Mouse (Mus musculus): Measurements from ENCODE around the gene Magi2.

The Magi2 gene

GRCm38 (mm10) chr5:19932102-19932501 is 705.3 kb downstream of the Magi2 start:
- TF ChIP-seq GATA4 (IDR thresholded peaks at IDR 0.05; ENCODE audit: insufficient replicate concordance, low read length): no peak

GRCm38 (mm10) chr5:19933190-19933589 is 706.4 kb downstream of the Magi2 start:
- TF ChIP-seq GATA4 (IDR thresholded peaks at IDR 0.05; ENCODE audit: insufficient replicate concordance, low read length): no peak

- no peak for TF ChIP-seq GATA4 (IDR thresholded peaks at IDR 0.05; ENCODE audit: insufficient replicate concordance, low read length)
These were observed 724.3 kb downstream of the Magi2 start for GRCm38 (mm10) chr5:19951102-19951501.

- no peak for TF ChIP-seq GATA4 (IDR thresholded peaks at IDR 0.05; ENCODE audit: insufficient replicate concordance, low read length)
These were observed 737.3 kb downstream of the Magi2 start for GRCm38 (mm10) chr5:19964113-19964512.

DNA sequence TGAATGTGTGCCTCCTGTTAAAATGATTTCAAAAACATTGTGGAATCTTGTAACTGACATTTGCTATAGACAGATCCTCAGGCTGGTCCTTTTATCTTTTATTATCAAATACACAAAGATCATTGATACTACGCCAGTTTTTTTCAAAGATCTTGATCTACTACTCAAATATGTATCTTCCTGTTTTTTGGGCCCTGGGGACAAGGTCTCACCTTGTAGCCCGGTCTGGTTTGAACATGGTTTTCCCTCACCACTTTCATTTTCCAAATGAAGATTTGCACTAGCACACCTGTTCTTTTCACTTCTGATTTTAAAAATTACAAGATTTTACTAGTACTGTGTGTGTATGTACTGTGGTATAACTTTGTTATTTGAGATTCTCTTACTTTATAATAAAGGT is 745.9 kb downstream of the Magi2 start:
- TF ChIP-seq GATA4 (IDR thresholded peaks at IDR 0.05; ENCODE audit: insufficient replicate concordance, low read length): no peak

- TF ChIP-seq GATA4 (IDR thresholded peaks at IDR 0.05; ENCODE audit: insufficient replicate concordance, low read length): no peak
These were observed 747.0 kb downstream of the Magi2 start for GRCm38 (mm10) chr5:19973852-19974251.

DNA sequence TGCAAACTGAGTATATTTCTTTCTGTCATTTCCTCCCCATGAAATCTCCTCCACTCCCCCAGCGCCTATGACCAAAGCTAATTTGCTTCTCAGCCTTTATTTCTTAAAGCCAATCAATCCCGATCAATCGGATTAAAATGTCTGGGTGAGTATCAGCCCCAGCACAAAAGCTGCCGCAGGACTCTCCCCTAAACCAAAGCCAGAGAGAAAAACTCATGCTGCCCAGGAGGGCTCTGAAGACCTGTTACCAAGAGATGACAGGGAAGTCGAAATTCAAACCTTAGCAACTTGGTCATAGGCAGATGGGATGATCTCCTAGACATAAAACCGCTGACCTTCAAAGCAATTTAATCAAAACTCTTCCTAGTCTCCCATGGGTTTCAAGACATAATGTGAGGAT is 754.7 kb downstream of the Magi2 start:
- no peak for TF ChIP-seq GATA4 (IDR thresholded peaks at IDR 0.05; ENCODE audit: insufficient replicate concordance, low read length)

DNA sequence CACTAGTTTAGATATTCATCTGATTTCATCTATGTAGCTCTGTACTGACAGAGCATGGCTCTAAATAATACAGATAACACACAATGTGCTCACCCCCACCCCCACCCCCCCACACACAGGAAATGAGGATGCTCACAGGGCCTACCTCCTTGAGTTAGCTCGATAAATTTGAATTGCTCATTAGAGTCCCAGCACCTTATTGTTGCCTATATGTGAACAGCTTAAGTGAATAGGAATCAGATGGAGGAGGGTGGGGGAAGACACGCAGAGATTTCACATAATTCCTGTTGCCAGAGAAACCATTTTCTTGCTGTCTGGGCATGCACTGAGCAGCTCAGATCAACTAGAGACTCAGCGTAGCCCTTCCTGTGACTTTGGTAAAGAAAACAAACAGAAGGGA is 755.2 kb downstream of the Magi2 start:
- TF ChIP-seq GATA4 (IDR thresholded peaks at IDR 0.05; ENCODE audit: insufficient replicate concordance, low read length): no peak

DNA sequence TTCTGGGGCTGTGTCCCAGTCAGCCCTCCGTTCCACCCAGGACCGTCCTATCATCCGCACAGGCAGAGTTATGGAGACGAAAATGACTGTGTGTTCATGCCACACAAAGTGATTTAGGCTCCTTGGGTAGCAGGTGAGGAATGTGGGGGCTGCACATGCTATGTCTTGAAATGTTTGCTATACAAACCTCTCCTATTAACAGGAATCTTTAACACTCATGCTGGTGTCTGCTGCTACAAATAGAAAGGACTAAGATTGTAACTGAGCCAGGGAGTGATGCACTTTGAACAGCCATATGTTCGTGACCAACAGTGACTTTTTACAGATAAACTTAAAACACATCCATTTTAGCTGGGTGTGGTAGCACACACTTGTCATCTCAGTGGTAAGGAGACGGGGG is 772.6 kb downstream of the Magi2 start:
- TF ChIP-seq GATA4 (IDR thresholded peaks at IDR 0.05; ENCODE audit: insufficient replicate concordance, low read length): no peak

GRCm38 (mm10) chr5:19999912-20000311 is 773.1 kb downstream of the Magi2 start:
- no peak for TF ChIP-seq GATA4 (IDR thresholded peaks at IDR 0.05; ENCODE audit: insufficient replicate concordance, low read length)

DNA sequence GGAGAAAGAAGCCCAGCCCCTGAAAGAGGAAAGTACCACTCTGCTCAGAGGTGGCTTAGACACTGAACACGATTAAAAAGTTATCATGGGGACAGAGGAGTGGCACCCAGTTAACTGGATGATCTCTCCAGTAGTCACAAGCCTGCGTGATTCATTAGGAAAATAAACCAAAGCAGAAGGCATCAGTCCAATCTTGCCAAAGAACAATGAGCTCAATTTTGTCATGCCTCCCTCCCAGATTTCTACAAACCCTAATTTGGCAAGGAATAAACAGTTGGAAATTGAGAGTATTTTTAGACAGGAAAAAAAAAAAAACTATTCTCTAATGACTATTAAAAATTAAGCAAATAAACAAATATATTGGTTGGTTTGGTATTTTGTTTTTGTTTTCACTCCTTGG is 779.8 kb downstream of the Magi2 start:
- TF ChIP-seq GATA4 (IDR thresholded peaks at IDR 0.05; ENCODE audit: insufficient replicate concordance, low read length): no peak

DNA sequence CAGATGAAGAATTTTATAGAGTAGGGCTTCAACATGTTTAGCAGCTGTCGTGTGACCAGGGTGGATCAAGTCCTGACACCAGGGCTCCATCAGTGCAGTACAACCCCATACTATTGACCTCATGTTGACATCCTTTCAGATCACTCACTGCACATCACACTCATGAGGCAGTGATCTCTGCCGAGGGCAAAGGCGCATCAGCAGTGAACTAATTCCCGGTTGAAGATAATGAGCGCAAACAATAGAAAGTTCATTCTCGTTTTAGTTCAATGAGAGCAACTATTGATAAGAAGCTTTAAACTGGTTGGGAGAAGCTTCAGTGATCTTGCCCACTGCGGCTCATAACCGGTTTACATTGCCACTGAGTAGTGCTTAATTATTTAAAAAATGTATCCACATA is 780.4 kb downstream of the Magi2 start:
- TF ChIP-seq GATA4 (IDR thresholded peaks at IDR 0.05; ENCODE audit: insufficient replicate concordance, low read length): no peak

DNA sequence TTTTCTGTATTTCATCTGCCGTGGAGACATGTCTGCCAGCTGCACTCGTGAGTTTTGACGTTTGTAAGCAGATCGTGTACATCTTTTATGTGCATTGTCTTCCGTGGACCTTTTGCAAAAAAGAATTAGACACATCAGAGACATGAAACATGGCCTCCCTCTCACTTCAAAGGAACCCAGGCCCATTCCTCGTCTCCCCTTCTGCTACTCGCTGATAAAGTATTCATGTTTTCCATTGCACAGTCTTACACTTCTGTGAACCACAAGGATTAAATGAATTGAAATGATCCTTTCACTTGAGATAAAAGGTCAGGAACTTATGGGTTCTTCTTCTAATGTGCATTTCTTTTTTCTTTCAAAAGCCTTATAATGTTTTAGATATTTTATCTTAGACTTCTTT is 783.4 kb downstream of the Magi2 start:
- no peak for TF ChIP-seq GATA4 (IDR thresholded peaks at IDR 0.05; ENCODE audit: insufficient replicate concordance, low read length)

DNA sequence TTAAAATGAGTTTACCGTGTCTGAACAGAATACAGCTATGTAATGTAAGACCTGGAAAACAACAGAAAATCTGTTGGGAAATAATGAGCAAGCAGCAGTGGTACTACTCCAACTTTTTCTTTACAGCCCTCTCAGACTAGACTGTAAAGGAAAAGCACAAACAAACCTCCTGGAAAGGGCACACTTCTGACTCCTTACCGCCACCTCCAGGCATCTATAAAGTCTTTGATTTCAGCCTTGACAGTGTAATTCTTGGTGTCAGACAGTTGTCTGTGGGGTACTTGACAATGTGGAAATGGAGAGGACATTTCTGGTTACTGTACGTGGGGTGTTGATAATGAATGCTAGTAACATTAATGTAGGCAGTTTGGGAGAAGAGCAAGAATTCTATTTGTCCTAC is 791.2 kb downstream of the Magi2 start:
- TF ChIP-seq GATA4 (IDR thresholded peaks at IDR 0.05; ENCODE audit: insufficient replicate concordance, low read length): no peak

- no peak for TF ChIP-seq GATA4 (IDR thresholded peaks at IDR 0.05; ENCODE audit: insufficient replicate concordance, low read length)
These were observed 819.8 kb downstream of the Magi2 start for GRCm38 (mm10) chr5:20046649-20047048.

DNA sequence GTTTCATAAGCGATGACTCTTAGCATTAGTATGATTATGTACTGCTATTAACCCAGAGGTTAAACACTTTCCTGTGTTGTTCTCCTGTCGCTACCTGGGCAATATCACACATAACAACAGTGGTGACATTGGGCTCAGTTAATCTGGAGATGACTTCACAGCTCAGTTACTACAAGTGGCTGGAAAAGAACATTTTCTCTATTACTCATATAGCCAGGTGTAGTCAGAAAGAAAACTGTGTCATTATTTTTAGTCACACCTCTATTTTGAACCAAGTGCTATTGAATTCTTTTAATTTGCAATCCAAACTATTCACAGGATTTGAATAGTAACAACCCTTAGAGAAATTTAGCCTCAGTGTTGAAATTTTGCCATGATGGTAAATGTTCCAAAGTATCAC is 821.5 kb downstream of the Magi2 start:
- TF ChIP-seq GATA4 (IDR thresholded peaks at IDR 0.05; ENCODE audit: insufficient replicate concordance, low read length): no peak

- no peak for TF ChIP-seq GATA4 (IDR thresholded peaks at IDR 0.05; ENCODE audit: insufficient replicate concordance, low read length)
These were observed 823.4 kb downstream of the Magi2 start for GRCm38 (mm10) chr5:20050284-20050683.

DNA sequence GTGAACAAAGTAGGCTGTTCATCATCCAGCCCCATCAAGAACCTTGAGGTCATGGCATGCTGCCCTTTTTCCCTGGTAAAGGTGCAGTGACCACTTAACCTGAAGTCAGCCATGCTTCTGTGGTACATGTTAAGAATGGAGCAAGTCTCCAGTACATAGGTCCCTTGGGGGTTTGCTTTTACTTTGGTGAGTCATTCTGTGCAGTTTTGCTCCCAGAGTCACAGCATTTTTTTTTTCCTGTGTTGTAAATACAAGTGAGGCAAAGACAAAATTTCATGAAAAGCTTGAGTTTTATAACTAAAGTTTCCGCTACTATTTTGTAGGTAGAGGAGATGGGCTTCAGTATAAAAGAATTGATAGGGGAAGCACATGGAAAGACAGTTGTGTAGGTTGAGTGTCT is 828.2 kb downstream of the Magi2 start:
- TF ChIP-seq GATA4 (IDR thresholded peaks at IDR 0.05; ENCODE audit: insufficient replicate concordance, low read length): no peak

All from liver, adult (tissue).